Mouse (Mus musculus): ENCODE measurements around the gene Myg1.

- TF ChIP-seq CTCF (IDR thresholded peaks at IDR 0.05) (no peak), EP300 (IDR thresholded peaks at IDR 0.05) (no peak)
Measured at GRCm38 (mm10) chr15:102335254-102335653, 3.7 kb downstream of the Myg1 start.
